Mouse (Mus musculus): ENCODE results near the gene Kit.

- TF ChIP-seq CTCF (IDR thresholded peaks at IDR 0.05; ENCODE audit: low read depth) (no peak), EP300 (IDR thresholded peaks at IDR 0.05; ENCODE audit: low read depth) (no peak)
Measured at GRCm38 (mm10) chr5:75623520-75623919, 48.8 kb downstream of the Kit start.

Data from liver, embryonic 14.5 days (tissue).